Mouse (Mus musculus): ENCODE results near the gene Eomes. TPM values are rescaled to one million over a fixed set of nuclear protein-coding genes. Genes with fewer than 3 reads are reported as not detected.

The Eomes gene
- polyA plus RNA-seq, 1 experiment: 0.09 TPM

DNA sequence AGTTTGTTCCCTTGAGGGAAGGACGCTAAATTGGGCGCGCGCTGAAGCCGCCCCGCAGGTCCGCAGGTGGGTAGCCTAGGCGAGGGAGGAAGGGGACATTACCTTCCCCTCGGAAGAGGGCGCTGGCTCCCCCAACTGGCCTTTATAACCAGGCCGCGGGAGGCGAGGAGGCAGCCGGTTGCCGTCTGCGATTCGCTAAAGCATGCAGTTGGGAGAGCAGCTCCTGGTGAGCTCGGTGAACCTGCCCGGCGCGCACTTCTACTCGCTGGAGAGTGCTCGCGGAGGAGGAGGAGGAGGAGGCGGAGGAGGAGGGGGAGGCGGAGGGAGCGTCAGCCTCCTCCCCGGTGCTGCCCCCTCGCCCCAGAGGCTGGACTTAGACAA is 436 bp downstream of the Eomes start:
- TF ChIP-seq CTCF (IDR thresholded peaks at IDR 0.05; ENCODE audit: control insufficient read depth, insufficient read depth, insufficient replicate concordance, low read depth, low read length): no peak
- no peak for TF ChIP-seq POLR2A (IDR thresholded peaks at IDR 0.05; ENCODE audit: control insufficient read depth, low read depth, low read length)
- Histone ChIP-seq H3K27ac (ENCODE audit: control insufficient read depth, insufficient read depth, low read depth, low read length) (no peak overlapping the region), H3K4me3 (ENCODE audit: control insufficient read depth, low read depth, low read length) (peak overlapping the region; percentile 50; the same call in 1 of the 2 replicates), H3K4me1 (ENCODE audit: control insufficient read depth, insufficient read depth, low read length) (peaks cover 18% of the 10 kb centered on the region), H3K36me3 (ENCODE audit: control insufficient read depth, insufficient read depth, low read length) (no peaks in the 10 kb centered on the region), H3K27me3 (ENCODE audit: control insufficient read depth, insufficient read depth, low read length) (peaks cover 9% of the 10 kb centered on the region)

DNA sequence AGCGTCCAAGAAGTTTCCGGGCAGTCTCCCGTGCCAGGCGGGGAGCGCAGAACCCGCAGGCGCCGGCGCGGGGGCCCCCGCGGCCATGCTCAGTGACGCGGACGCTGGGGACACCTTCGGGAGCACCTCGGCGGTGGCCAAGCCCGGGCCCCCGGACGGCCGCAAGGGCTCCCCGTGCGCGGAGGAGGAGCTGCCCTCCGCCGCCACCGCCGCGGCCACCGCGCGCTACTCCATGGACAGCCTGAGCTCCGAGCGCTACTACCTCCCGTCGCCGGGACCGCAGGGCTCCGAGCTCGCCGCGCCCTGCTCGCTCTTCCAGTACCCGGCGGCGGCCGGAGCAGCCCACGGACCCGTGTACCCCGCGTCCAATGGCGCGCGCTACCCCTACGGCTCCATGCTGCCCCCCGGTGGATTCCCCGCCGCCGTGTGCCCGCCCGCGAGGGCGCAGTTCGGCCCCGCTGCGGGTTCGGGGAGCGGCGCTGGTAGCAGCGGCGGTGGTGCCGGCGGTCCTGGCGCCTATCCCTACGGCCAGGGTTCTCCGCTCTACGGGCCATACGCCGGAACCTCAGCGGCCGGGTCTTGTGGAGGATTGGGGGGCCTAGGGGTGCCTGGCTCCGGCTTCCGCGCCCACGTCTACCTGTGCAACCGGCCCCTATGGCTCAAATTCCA is 961 bp downstream of the Eomes start:
- H3K4me3 ChIP-seq (ENCODE audit: control insufficient read depth, low read depth, low read length): peak overlapping the region; percentile 50
- peaks cover 9% of the 10 kb centered on the region for H3K27me3 ChIP-seq (ENCODE audit: control insufficient read depth, insufficient read depth, low read length)
- no peak overlapping the region for H3K27ac ChIP-seq (ENCODE audit: control insufficient read depth, insufficient read depth, low read depth, low read length)

DNA sequence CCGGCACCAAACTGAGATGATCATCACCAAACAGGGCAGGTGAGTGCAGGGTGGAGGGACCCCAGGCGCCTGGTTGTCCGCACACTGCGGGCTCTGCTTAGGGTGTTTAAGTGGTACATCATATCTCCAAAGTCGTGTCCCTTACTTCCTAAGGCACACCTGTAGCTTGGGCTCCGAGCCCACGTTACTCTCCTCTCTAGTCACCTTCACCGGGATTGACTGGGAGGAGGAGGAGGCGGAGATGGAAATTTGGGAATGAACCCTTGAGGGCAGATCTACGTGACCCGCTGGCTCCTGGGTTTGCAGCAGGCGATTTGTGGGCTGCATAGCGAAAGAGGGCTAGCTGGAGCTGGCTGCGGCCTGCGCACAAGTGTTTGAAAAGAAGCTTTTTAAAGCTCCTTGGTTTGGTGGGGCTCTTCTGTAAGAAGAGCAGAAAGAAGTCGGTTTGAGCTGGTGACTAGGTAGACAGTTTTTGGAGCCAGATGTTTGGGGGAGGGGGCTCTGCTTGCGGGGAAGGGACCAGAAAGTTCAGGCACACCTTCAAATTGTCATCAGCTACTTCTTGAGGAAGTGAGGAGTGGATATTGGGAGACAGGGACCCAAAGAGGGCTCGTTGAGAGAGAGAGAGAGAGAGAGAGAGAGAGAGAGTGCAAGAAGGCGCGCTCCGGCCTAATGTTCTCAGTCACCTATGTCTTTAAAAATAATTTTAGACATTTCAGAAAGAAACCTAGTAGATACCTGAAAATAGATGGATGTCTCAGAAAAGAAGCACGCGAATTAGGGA is 1.7 kb downstream of the Eomes start:
- H3K27me3 ChIP-seq (ENCODE audit: control insufficient read depth, insufficient read depth, low read length): peaks cover 9% of the 10 kb centered on the region
- H3K27ac ChIP-seq (ENCODE audit: control insufficient read depth, insufficient read depth, low read depth, low read length): no peak overlapping the region
- no peak overlapping the region; the same call in 1 of the 2 replicates for H3K4me3 ChIP-seq (ENCODE audit: control insufficient read depth, low read depth, low read length)
- TF ChIP-seq CTCF (IDR thresholded peaks at IDR 0.05; ENCODE audit: control insufficient read depth, insufficient read depth, insufficient replicate concordance, low read depth, low read length) (no peak), POLR2A (IDR thresholded peaks at IDR 0.05; ENCODE audit: control insufficient read depth, low read depth, low read length) (no peak)
- no peaks in the 10 kb centered on the region for H3K36me3 ChIP-seq (ENCODE audit: control insufficient read depth, insufficient read depth, low read length)
- H3K4me1 ChIP-seq (ENCODE audit: control insufficient read depth, insufficient read depth, low read length): peaks cover 18% of the 10 kb centered on the region

More for the DNA sequence above, 961 bp downstream of the Eomes start:
- H3K36me3 ChIP-seq (ENCODE audit: control insufficient read depth, insufficient read depth, low read length): no peaks in the 10 kb centered on the region
- peaks cover 18% of the 10 kb centered on the region for H3K4me1 ChIP-seq (ENCODE audit: control insufficient read depth, insufficient read depth, low read length)
- TF ChIP-seq CTCF (IDR thresholded peaks at IDR 0.05; ENCODE audit: control insufficient read depth, insufficient read depth, insufficient replicate concordance, low read depth, low read length): no peak
- no peak for TF ChIP-seq POLR2A (IDR thresholded peaks at IDR 0.05; ENCODE audit: control insufficient read depth, low read depth, low read length)

DNA sequence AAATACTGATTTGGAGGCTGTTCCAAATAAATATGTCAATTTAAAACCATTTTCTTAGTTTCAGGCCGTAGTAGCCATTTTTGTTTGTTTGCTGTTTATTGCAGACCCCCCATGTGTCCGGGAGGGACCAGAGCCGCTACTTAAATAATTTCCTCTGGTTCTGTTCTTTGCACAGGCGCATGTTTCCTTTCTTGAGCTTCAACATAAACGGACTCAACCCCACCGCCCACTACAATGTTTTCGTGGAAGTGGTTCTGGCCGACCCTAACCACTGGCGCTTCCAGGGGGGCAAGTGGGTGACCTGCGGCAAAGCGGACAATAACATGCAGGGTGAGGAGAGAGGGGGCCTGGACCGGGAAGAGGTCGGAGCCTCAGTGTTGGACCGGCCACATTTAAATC is 2.3 kb downstream of the Eomes start:
- Histone ChIP-seq H3K36me3 (ENCODE audit: control insufficient read depth, insufficient read depth, low read length) (no peaks in the 10 kb centered on the region), H3K27me3 (ENCODE audit: control insufficient read depth, insufficient read depth, low read length) (peaks cover 9% of the 10 kb centered on the region), H3K4me3 (ENCODE audit: control insufficient read depth, low read depth, low read length) (no peak overlapping the region), H3K4me1 (ENCODE audit: control insufficient read depth, insufficient read depth, low read length) (peaks cover 18% of the 10 kb centered on the region), H3K27ac (ENCODE audit: control insufficient read depth, insufficient read depth, low read depth, low read length) (no peak overlapping the region)
- no peak for TF ChIP-seq CTCF (IDR thresholded peaks at IDR 0.05; ENCODE audit: control insufficient read depth, insufficient read depth, insufficient replicate concordance, low read depth, low read length)
- no peak for TF ChIP-seq POLR2A (IDR thresholded peaks at IDR 0.05; ENCODE audit: control insufficient read depth, low read depth, low read length)

DNA sequence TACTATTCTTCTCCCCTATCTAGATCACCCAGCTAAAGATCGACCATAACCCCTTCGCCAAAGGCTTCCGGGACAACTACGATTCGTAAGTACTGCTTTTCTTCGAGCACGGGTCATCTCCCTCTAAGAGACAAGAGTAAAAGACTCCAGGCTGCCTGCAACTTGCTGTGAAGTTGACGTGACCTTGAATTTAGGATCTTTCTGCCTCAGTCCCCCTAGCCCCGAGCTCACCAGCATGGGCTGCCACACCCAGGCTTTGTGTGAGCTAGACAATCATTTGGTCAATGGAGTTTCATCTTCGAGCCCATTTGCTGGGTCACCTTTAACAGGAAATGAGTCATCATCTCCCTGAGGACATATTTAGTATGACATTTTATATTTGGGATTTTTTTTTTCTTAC is 4.2 kb downstream of the Eomes start:
- no peaks in the 10 kb centered on the region for H3K36me3 ChIP-seq (ENCODE audit: control insufficient read depth, insufficient read depth, low read length)
- TF ChIP-seq CTCF (IDR thresholded peaks at IDR 0.05; ENCODE audit: control insufficient read depth, insufficient read depth, insufficient replicate concordance, low read depth, low read length): no peak
- no peak for TF ChIP-seq POLR2A (IDR thresholded peaks at IDR 0.05; ENCODE audit: control insufficient read depth, low read depth, low read length)
- no peak overlapping the region for H3K27ac ChIP-seq (ENCODE audit: control insufficient read depth, insufficient read depth, low read depth, low read length)
- H3K4me1 ChIP-seq (ENCODE audit: control insufficient read depth, insufficient read depth, low read length): peaks cover 25% of the 10 kb centered on the region
- H3K4me3 ChIP-seq (ENCODE audit: control insufficient read depth, low read depth, low read length): no peak overlapping the region
- H3K27me3 ChIP-seq (ENCODE audit: control insufficient read depth, insufficient read depth, low read length): peaks cover 7% of the 10 kb centered on the region

GRCm38 (mm10) chr9:118486361-118487095 is 8.5 kb downstream of the Eomes start:
- Histone ChIP-seq H3K27ac (ENCODE audit: control insufficient read depth, insufficient read depth, low read depth, low read length) (no peak overlapping the region), H3K36me3 (ENCODE audit: control insufficient read depth, insufficient read depth, low read length) (no peaks in the 10 kb centered on the region), H3K4me1 (ENCODE audit: control insufficient read depth, insufficient read depth, low read length) (peaks cover 16% of the 10 kb centered on the region), H3K4me3 (ENCODE audit: control insufficient read depth, low read depth, low read length) (no peak overlapping the region), H3K27me3 (ENCODE audit: control insufficient read depth, insufficient read depth, low read length) (no peaks in the 10 kb centered on the region; the same call in 1 of the 2 replicates)
- TF ChIP-seq CTCF (IDR thresholded peaks at IDR 0.05; ENCODE audit: control insufficient read depth, insufficient read depth, insufficient replicate concordance, low read depth, low read length): no peak
- no peak for TF ChIP-seq POLR2A (IDR thresholded peaks at IDR 0.05; ENCODE audit: control insufficient read depth, low read depth, low read length)

DNA sequence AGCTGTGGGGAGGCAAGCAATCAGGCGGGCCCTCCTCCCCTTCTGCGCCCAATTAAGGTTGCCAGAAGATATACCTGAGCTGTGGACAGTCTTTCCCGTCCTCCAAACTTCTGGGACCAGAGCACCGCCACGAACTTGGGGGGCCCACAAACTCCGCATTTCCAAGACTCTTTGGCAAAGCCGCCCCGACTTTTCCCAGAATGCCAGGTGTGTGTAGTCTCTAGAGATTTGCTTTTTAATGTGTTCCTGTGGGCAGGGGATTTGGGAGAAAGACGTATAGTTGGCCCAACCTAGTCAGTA is 9.0 kb downstream of the Eomes start:
- H3K27me3 ChIP-seq (ENCODE audit: control insufficient read depth, insufficient read depth, low read length): no peaks in the 10 kb centered on the region; the same call in 1 of the 2 replicates
- TF ChIP-seq POLR2A (IDR thresholded peaks at IDR 0.05; ENCODE audit: control insufficient read depth, low read depth, low read length): no peak
- no peak for TF ChIP-seq CTCF (IDR thresholded peaks at IDR 0.05; ENCODE audit: control insufficient read depth, insufficient read depth, insufficient replicate concordance, low read depth, low read length)
- no peak overlapping the region for H3K27ac ChIP-seq (ENCODE audit: control insufficient read depth, insufficient read depth, low read depth, low read length)
- H3K4me1 ChIP-seq (ENCODE audit: control insufficient read depth, insufficient read depth, low read length): peaks cover 16% of the 10 kb centered on the region
- H3K4me3 ChIP-seq (ENCODE audit: control insufficient read depth, low read depth, low read length): no peak overlapping the region
- no peaks in the 10 kb centered on the region for H3K36me3 ChIP-seq (ENCODE audit: control insufficient read depth, insufficient read depth, low read length)
